Mouse (Mus musculus) stomach, postnatal 0 days (tissue): ENCODE results near the gene Fxyd6.

Experiments used
- CTCF ChIP-seq: IDR thresholded peaks from 2 replicates; pipeline ENCODE4 v1.5.1; 2016; ENCODE audit warnings: antibody characterized with exemption, low read depth, mild to moderate bottlenecking, moderate library complexity
- EP300 ChIP-seq: optimal IDR thresholded peaks from 2 replicates; pipeline ENCODE3; 2016; ENCODE audit warnings: antibody characterized with exemption

DNA sequence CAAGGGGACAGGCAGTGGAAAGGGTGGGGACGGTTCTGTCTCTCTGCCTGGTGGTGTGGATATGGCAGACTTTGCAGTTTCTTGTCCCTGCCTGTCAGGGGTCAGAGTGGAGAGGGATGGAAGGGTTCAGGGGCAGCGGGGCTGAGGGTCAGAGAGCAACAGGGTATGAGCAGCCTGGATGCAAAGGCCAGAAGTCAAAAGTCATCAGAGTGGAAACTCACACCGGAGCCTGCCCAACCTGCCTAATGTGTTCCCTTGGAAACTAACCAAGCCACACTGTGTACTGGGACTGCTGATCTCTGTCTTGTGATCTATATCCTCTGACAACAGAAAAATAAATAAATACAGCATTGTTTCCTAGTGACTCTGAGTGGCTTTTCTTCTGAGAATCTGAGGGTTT lies 25.8 kb downstream of the Fxyd6 start:
- TF ChIP-seq CTCF (no peak), EP300 (no peak)
